Mouse (Mus musculus): ENCODE data around the gene Osbpl2. TPM values are rescaled to one million over a fixed set of nuclear protein-coding genes. Genes with fewer than 3 reads are reported as not detected.

Osbpl2 gene
- total RNA-seq, 2 experiments from 2014 or later = 33.4 to 35.7 TPM

DNA sequence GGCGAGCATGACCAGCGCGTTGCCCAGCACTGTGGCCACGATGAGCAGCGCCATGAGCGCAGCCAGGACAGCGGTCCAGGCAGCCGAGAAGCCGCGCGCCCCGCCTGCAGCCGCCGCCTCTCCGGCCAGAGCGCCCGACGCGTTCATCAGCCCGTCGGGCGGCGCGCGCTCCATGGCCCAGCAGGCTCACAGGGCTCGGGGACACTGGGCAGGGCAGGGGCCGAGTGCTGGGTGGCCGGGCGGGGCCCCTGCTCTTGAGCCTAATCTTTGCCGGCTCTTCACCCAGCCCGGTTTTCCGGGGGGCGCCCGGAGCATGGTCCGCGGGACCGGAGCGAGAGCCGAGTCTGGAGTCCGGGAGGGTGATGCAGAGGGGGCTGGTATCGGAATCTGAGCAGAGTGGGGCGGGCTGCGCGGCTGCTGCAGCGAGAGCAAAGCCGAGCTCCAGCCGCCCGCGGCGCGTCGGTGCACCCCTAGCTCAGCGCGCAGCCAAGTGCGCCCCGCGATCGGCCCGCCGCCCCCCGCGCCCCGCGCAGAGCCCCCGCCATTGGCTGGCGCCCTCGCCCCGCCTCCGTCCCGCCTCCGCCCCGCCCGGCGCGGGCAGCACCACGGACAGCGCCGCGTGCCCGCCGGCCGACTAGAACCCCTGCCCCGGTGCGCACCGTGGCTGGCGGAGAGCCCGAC, 15.0 kb upstream of the Osbpl2 start, which contains the start of gene Hrh3:
TSS of gene Hrh3 (minus strand) at position 511 of the 681 bp plus-strand sequence.
- peak; percentile 82 to 89 for DNase-seq
- intact Hi-C loops (cut with DNase I) = no loop called here

DNA sequence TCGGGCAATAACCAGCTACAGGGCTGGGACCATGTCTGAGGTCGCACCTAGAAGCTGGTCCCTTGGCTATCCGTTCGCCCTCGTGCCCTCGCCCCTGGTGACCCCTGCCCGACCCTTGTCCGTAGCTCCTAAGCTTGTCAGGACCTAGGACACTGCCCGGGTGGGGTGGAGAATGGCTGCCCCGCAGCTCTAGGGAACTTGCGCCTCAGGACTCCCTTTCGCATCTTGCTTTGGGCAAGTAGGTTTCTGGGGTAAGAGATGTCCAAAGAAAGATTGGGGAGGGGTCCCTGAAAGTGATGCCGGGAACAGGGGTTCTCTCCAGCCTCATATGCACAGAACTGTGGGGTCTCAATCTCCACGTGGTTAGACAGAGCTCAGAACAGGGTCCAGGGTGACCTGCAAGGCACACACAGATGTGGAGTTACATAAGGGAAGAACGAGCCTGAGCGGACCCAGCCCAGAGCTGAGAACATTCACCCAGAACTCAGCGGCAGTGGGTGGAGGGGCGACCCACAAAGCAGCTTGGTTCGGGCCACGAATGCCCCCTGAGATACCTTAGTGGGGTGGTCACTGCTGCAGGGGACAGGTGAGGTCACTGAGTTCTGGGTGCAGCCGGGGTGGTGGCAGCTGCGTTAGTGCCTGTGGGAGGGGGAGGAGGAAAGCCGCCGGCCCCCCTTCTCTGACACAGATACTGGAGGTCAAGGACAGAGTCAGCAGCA, 14.3 kb upstream of the Osbpl2 start:
- intact Hi-C loops (cut with DNase I) = no loop called here
- no peak for DNase-seq

DNA sequence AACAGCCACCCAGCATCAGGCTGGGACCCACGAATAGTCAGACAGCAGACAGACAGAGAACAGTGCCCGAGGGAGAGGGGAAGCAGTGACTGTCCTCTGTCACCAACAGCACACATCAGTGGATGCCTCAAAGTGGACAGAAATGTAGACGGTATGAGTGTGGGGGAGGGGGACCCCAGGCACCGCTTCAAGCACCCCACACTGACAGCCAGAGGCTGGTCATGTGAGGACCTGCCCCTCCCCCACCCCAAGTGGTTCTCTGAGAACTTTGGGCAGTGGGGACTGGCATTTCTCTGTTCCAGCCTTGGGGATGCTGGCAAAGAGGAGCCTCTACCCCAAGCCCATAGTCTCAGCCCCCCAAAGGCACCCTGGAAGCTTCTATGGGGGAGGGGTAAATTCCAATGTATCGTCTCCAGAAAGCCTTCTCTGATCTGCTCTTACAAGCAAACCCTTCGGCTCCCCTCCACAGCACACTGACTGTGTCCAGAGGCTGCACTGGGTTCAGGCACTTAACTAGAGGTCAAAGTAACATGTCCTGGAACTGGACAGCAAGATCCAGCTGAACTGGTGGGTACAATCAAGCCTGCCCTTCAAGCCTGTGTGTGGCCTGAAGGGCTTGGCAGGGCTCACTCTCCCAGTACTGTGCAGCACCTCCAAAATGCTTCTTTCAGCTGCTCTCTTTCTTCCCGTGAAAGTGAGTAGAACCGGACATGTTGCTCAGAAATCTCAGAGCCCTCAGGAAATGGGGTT, 13.5 kb upstream of the Osbpl2 start:
- DNase-seq = no peak
- intact Hi-C loops (cut with DNase I) = no loop called here

- intact Hi-C loops (cut with DNase I) = no loop called here
- DNase-seq = no peak
Measured at GRCm38 (mm10) chr2:180107081-180107480, 12.0 kb upstream of the Osbpl2 start.

GRCm38 (mm10) chr2:180108285-180108684, 10.8 kb upstream of the Osbpl2 start:
- DNase-seq = no peak
- intact Hi-C loops (cut with DNase I) = no loop called here

DNA sequence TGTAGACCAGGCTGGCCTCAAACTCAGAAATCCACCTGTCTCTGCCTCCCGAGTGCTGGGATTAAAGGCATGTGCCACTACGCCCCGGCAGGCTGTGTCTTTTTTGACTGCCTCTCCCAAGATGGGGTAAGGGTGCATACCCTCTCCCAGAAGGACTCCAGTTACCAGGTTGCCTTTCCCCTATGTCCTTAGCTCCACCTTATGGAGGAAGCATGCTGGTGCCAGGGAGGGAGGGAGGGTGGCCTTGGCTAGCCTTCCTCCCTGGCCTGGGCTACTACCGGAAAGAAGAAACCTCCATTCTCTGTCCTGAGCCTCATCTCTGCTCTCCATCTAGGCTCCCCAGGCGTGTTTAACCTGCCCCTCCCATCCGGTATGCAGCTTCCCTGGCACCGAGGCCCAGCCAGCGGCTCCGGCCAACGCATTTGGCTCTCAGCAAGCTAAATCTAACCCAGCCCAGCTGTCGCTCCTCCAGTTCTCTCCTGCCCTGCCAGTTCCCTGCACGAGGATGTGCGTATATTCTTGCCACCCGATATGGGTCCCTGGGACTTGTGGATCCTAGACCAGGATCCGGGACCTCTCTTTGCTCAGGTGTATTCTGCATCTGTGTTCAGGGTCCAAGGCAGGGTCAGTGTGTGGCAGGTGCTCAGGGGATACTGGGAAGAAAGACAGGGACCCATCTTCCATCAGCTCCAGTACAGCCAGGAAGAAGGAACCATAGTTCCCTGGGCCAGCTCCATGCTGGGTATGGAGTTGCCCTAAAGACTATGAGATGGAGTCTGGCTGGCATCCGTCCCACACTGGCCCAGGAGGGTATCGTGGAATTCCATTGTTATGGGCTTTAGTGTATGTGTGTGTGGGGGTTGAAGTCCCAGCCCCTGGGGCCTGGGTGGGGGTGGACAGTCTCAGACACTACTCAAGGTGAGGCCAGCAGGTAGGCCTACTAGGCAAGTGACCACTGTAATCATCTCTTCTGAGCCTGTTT, 4.9 kb upstream of the Osbpl2 start:
- intact Hi-C loops (cut with DNase I) = no loop called here
- peak; percentile 68 to 80 for DNase-seq

DNA sequence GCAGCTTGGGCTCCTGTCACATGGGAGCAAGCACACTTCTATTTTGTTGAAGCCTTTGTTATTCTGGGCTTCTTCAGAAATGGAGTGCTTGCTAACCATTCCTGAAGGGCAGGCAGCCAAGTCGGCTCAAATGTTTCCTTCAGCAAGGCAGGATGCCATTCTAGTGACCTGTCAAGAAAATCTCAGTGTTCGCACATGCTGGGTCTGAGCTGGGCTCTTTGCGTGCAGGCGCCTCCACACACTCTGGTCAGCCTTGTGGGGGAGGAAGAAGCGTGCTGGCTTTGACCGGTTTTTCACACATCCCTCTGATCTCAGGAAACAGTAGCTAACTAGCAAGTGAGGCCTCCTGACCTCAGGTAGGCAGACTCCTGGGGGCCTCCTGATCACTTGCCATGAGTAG, 3.8 kb upstream of the Osbpl2 start:
- intact Hi-C loops (cut with DNase I) = no loop called here
- DNase-seq = peak; percentile 37 to 53

- peak; percentile 20 to 21 for DNase-seq
- intact Hi-C loops (cut with DNase I) = no loop called here
Measured at GRCm38 (mm10) chr2:180116081-180116493, 3.0 kb upstream of the Osbpl2 start.

GRCm38 (mm10) chr2:180116741-180117484, 2.2 kb upstream of the Osbpl2 start:
- DNase-seq = no peak
- intact Hi-C loops (cut with DNase I) = no loop called here

- peak; percentile 22 to 23 for DNase-seq
- intact Hi-C loops (cut with DNase I) = no loop called here
Measured at GRCm38 (mm10) chr2:180117485-180118194, 1.5 kb upstream of the Osbpl2 start.

DNA sequence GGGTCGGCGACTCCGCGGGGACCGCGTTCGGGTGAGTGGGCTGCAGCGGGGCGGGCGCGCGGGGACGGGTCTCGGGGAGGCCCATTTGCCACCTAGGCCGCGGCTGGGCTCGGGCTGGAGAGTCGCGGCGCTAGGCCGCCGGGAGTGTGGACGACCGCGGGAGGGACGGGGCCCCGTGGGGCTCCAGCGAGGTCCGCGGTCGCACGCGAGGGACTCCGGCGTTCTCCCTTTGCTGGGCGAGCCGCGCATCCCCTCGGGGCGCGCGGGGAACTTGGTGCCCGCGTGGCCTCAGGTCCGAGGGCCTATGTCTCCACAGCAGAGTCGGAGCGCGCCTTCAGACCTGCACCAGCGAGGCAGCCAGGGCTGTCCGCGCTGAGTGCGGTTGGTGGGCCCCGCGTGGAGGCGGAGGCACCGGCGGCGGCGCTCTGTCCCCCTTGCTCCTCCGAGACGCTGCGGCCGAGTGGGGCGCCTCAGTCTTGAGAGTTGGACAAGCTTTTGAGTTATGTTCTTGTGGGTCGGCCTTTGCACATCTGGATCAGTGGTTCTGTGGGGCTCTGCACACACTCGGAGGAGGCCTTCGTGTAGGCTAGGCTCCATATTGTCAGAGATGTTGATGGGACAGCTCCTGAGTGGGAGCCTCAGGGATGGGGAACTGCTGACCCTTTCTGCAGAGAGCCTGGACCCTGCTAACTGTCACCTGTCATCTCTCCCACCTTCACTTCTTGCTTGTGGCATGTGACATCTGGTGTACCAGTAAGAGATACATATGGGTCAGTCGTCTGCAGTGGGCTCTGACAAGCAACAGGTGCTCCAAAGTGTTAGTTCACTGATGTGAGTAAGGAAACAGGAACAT, 559 bp downstream of the Osbpl2 start:
- intact Hi-C loops (cut with DNase I) = no loop called here
- no peak for DNase-seq

DNA sequence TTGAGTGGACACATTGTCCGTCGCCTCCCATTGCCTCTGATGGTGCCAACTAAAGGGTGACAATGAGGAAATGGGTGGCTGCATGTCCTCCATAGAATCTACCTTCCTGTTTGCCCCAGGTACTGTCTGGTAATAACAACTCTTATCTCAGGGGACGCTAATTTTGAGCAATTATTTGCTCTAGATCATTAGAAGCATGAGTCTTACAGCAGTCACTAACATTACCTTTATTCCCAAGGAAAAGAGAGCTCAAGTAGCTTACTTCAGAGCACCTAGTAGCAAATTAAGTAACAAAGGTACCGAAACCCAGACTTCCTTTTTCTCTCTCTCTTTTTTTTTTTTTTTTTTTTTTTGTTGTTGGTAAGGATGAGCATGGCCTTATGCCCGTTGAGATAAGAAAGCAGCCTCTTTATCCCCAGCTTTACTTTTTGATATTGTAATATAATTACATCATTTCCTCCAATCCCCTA, 1.2 kb downstream of the Osbpl2 start:
- no peak for DNase-seq
- intact Hi-C loops (cut with DNase I) = no loop called here

GRCm38 (mm10) chr2:180124192-180124591, 5.1 kb downstream of the Osbpl2 start:
- intact Hi-C loops (cut with DNase I) = no loop called here
- no peak for DNase-seq

DNA sequence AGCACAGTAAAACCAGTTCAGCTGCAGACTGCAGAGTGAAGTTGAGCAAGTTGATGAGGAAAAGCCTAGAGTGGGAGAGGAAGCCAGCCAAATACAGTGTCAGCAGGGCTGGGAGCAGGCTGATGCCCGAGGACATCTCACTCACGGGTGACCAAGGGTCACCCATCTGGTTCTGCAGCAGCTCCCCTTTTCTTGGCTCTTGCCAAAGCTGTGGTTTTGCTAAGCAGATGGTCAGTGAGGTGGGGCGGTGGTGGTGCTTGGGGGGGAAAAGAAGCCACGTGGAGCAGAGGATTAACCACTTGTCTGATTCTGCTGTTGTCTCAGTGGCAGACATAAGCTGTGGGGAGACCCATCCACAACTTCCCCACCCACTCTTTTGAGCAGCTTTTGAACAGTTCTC, 7.1 kb downstream of the Osbpl2 start:
- intact Hi-C loops (cut with DNase I) = no loop called here
- peak; percentile 49 to 51 for DNase-seq

DNA sequence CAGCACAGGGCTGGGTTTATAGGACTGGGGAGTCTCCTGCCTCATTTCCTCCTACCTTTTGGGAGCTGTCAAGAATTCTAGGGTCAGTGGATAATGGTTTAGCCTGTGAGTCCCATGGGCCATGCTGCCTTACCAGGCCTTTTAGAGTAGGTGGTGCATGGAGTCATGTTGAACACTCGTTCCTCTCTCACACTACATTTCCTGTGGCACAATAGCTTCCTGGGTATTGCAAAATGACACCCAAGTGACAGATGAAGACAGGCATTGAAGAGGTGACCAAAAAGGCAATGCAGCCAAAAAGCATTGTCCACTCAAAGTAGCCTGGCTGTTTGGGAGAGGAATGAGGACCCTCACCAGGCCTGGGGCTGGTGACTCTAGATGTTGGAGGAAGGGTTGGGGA, 8.6 kb downstream of the Osbpl2 start:
- intact Hi-C loops (cut with DNase I) = no loop called here
- DNase-seq = no peak

- DNase-seq = no peak
- intact Hi-C loops (cut with DNase I) = no loop called here
Measured at GRCm38 (mm10) chr2:180133231-180133630, 14.1 kb downstream of the Osbpl2 start.

DNA sequence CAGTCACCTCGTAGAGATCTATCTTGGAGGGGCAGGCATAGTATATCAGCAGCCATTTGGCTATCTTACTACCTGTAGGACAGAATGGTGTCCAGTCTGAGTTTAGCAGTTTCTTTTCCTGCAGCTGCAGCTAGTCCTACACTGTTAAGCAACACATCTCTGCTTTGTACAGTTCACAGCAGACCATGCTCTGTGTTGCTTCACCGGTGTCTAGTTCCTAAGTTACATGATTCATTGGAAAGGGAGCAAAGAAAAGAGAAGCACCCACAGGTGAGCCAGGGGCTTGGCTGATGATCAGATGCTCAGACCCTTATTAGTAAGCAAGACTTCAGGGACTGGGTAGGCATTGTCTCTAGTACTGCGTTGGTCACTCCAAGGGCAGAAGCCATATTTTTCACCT, 14.8 kb downstream of the Osbpl2 start:
- no peak for DNase-seq
- intact Hi-C loops (cut with DNase I) = no loop called here

GRCm38 (mm10) chr2:180135414-180135813, 16.3 kb downstream of the Osbpl2 start:
- no peak for DNase-seq
- intact Hi-C loops (cut with DNase I) = no loop called here

All from heart, postnatal 14 days (tissue).